Mouse (Mus musculus) small intestine, adult 2 months (tissue): Measurements from ENCODE around the gene Fam47e. TPM values are rescaled to one million over a fixed set of nuclear protein-coding genes. Genes with fewer than 3 reads are reported as not detected.

Source experiments
- H3K27ac ChIP-seq: fragments of 200-500 bp; 2 replicates; pipeline ENCODE4 v1.5.1; 2012; ENCODE audit warnings: low read depth, low read length, control low read depth, inconsistent platforms; ENCODE audit not compliant: insufficient read depth
- H3K27me3 ChIP-seq: fragments of 200-500 bp; 2 replicates; pipeline ENCODE4 v1.6.1; 2012; ENCODE audit warnings: mild to moderate bottlenecking, moderate library complexity, low read length, inconsistent platforms; ENCODE audit not compliant: control insufficient read depth, insufficient read depth
- H3K36me3 ChIP-seq: fragments of 200-500 bp; 2 replicates; pipeline ENCODE4 v1.6.1; 2012; ENCODE audit warnings: mild to moderate bottlenecking, low read length, control low read depth, inconsistent platforms; ENCODE audit not compliant: control insufficient read depth, insufficient read depth
- H3K4me1 ChIP-seq: fragments of 200-500 bp; 2 replicates; pipeline ENCODE4 v1.6.1; 2012; ENCODE audit warnings: low read length, inconsistent platforms, mixed read lengths; ENCODE audit not compliant: control insufficient read depth, insufficient read depth, insufficient read length
- H3K4me3 ChIP-seq: fragments of 200-500 bp; 2 replicates; pipeline ENCODE4 v1.5.1; 2012; ENCODE audit warnings: low read depth, mild to moderate bottlenecking, control low read depth, inconsistent platforms, low read length, moderate library complexity
- CTCF ChIP-seq: fragments of 200-500 bp; IDR thresholded peaks from 2 replicates; pipeline ENCODE4 v1.5.1; 2012; ENCODE audit warnings: low read depth, mild to moderate bottlenecking, control low read depth, inconsistent platforms, low read length, moderate library complexity, mixed read lengths; ENCODE audit not compliant: insufficient replicate concordance, insufficient read length; ENCODE audit errors: extremely low read depth
- POLR2A ChIP-seq: fragments of 200-500 bp; IDR thresholded peaks from 2 replicates; pipeline ENCODE4 v1.6.1; 2012; ENCODE audit warnings: low read depth, mild to moderate bottlenecking, control low read depth, inconsistent platforms, low read length, moderate library complexity
- WGBS: fragments of 180-500 bp; shearing (Covaris S2); methylation state at CpG from one replicate; pipeline ENCODE4 v1.1.7; 2018; 5-methylcytosine and 5-hydroxymethylcytosine counted together
- polyA plus RNA-seq: library from polyadenylated mRNA; depleted of rRNA; stranded (reverse); fragments of >200 nt; gene quantifications from 2 replicates; pipeline ENCODE4 v1.2.3, GENCODE M21; 2012; rRNA removed

Gene Fam47e
- polyA plus RNA-seq, 1 experiment: not detected

DNA sequence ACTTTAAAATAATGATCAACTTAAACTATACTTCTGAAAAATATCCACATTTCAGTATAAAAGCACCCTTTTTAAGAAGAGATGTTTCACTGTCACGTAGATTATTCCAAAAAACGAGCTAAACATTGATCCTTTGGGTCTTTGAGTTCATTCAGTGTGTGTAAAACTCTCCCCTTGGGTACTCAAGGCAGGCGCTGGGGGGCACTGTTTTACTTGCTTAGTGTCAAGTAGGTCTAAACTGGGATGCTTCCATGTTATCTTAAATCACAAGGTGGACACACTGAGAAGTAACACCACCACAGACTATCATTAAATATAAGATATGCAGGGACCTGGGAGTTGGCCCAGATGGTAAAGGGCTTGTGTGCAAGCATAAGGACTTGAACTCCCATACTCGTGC lies 78.7 kb downstream of the Fam47e start:
- no peak for TF ChIP-seq POLR2A
- TF ChIP-seq CTCF: no peak
- Histone ChIP-seq H3K27ac (no peak overlapping the region), H3K4me1 (no peaks in the 10 kb centered on the region), H3K4me3 (no peak overlapping the region), H3K27me3 (no peaks in the 10 kb centered on the region; the same call in 1 of the 2 replicates), H3K36me3 (no peaks in the 10 kb centered on the region)
- 66% methylated on average over 4 of the region's 4 CpGs for WGBS

GRCm38 (mm10) chr5:92634916-92635315 lies 80.0 kb downstream of the Fam47e start:
- Histone ChIP-seq H3K27ac (no peak overlapping the region), H3K36me3 (no peaks in the 10 kb centered on the region), H3K27me3 (no peaks in the 10 kb centered on the region; the same call in 1 of the 2 replicates), H3K4me3 (no peak overlapping the region), H3K4me1 (no peaks in the 10 kb centered on the region)
- TF ChIP-seq CTCF: no peak
- TF ChIP-seq POLR2A: no peak
- WGBS: 38% methylated on average over 3 of the region's 3 CpGs

DNA sequence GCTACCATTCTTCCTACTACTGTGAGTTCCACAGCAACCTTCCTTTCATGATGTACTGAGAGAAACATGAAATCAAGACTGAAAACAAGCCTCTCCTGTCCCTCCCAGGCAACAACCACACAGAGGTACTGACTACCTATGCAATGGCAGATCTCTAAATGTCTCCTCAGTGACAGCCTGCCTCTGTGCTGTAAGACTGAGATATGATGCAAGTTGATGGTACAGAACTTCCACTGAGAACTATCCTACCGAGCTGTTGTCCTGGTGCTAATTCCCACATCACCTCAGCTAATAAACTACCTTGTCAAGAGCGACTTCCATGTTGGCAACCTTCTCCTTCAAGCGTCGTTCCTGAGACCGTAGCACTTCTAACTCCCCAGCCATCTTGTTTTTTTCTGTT lies 81.0 kb downstream of the Fam47e start:
- 89% methylated on average over 5 of the region's 5 CpGs for WGBS
- TF ChIP-seq POLR2A (no peak), CTCF (no peak)
- Histone ChIP-seq H3K4me3 (no peak overlapping the region), H3K27ac (no peak overlapping the region), H3K4me1 (no peaks in the 10 kb centered on the region), H3K27me3 (no peaks in the 10 kb centered on the region; the same call in 1 of the 2 replicates), H3K36me3 (no peaks in the 10 kb centered on the region)

- Histone ChIP-seq H3K4me1 (no peaks in the 10 kb centered on the region), H3K36me3 (no peaks in the 10 kb centered on the region), H3K27ac (no peak overlapping the region), H3K27me3 (no peaks in the 10 kb centered on the region), H3K4me3 (no peak overlapping the region)
- 56% methylated on average over 3 of the region's 3 CpGs for WGBS
- no peak for TF ChIP-seq CTCF
- TF ChIP-seq POLR2A: no peak
Measured at GRCm38 (mm10) chr5:92640861-92641260, 86.0 kb downstream of the Fam47e start.

Other genes starting within 250 kb of the Fam47e start
- 2.4 and 4.2 TPM in 2 replicates for gene Sdad1, start 244.6 kb upstream of the Fam47e start, polyA plus RNA-seq
- 1.8 and 7.9 TPM in 2 replicates for gene Cxcl9, start 227.0 kb upstream of the Fam47e start, polyA plus RNA-seq
- 1.1 and 1.9 TPM in 2 replicates for gene Art3, start 223.2 kb upstream of the Fam47e start, polyA plus RNA-seq
- 5.0 and 9.6 TPM in 2 replicates for gene Cxcl10, start 206.2 kb upstream of the Fam47e start, polyA plus RNA-seq
- 6.7 and 6.9 TPM in 2 replicates for gene Nup54, start 119.8 kb upstream of the Fam47e start, polyA plus RNA-seq
- gene Scarb2, start 48.2 kb upstream of the Fam47e start, polyA plus RNA-seq: 7.9 and 8.4 TPM in 2 replicates
- gene Stbd1, start 48.0 kb downstream of the Fam47e start, polyA plus RNA-seq: 0.94 and 1.0 TPM in 2 replicates
- 0.03 and 0.04 TPM in 2 replicates for gene Ccdc158, start 120.2 kb downstream of the Fam47e start, polyA plus RNA-seq
- 71.5 and 111 TPM in 2 replicates for gene Shroom3, start 128.4 kb downstream of the Fam47e start, polyA plus RNA-seq